Mouse (Mus musculus): ENCODE measurements at regions not wholly inside any gene's neighbourhood (a gene's known extent, or its start where the extent isn't known, plus 50 kb on each side); places are given as distances from the start of the nearest gene placed in this dataset.

DNA sequence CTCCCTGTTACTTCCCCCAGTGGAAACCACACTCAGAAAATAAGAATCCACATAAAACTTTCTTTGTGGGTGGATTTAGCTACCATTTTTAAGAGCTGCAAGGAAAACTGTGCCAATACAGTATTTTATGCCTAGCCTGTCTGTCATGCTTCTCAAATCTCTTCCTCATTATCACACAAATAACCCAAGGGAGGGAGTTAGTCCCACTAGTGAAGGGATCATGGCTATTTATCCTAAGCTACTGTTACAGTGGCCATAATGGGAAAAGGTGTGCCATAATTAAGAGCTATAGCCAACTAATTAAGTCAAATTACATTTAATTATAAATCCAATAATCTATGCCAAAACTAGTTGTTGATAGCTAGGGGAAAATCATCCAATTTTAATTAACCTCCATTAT, 374.8 kb upstream of the Ube2e3 start:
- TF ChIP-seq CTCF (IDR thresholded peaks at IDR 0.05; ENCODE audit: borderline replicate concordance, insufficient read depth, low read depth, low read length) (no peak), POLR2A (IDR thresholded peaks at IDR 0.05; ENCODE audit: borderline replicate concordance, insufficient read depth, low read length) (no peak)
